Mouse (Mus musculus): ENCODE data around the gene Bpnt1. TPM values are rescaled to one million over a fixed set of nuclear protein-coding genes. Genes with fewer than 3 reads are reported as not detected.

Bpnt1 gene
- polyA plus RNA-seq, 1 experiment: 4.0 TPM

DNA sequence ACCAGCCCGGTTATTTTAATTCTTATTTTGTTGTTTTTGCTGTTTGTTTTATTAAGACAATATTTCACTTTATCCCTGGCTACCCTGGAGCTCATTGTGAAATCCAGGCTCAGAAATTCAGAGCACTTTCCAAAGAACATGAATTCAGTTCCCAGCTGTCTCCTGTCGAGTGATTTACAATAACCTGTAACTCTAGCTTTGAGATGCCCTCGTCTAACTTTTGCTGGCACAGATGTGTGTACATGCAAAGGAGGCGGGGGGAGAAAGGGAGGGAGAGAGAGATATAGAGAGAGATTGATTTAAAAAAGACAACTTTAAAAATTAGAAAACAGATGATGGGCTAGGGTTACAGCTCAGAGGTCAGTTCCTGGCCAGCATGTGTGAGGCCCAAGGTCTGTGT is 22.8 kb downstream of the Bpnt1 start:
- TF ChIP-seq GATA1 (IDR thresholded peaks at IDR 0.05; ENCODE audit: low read length): no peak

DNA sequence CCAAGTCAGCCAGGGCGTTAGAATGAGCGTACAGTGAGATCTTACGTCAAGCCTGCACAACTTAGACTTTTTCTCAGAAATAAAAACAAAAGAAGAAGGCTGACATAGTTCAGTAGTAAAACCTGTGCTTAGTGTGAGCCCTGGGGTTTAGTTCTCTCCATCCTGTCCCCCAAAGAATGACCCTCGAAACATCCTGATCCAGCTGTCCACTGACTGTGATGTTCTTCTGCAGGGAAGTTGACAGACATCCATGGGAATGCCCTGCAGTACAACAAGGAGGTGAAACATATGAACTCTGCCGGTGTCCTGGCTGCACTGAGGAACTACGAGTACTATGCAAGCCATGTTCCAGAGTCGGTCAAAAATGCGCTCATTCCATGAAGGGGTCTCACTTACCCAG is 24.3 kb downstream of the Bpnt1 start:
- no peak for TF ChIP-seq GATA1 (IDR thresholded peaks at IDR 0.05; ENCODE audit: low read length)

DNA sequence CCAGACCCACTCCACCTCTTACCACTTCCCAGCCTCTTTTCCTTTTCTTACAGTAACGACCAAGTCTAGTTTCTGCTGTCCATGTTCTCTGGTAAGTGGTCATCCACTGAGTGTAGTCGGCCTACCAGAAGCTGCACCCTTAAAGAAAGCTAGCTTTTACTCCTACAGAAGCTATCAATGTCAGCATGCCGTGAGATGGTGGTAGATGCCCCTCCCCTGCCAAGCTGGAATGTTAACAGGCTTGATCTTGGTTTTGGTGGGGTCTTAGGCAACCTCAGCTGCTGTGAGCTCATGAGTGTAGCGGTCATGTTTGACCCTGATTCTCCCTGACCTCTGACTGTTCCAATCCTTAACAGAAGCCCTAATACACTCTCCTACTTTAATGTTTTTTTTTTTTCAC is 26.3 kb downstream of the Bpnt1 start:
- no peak for TF ChIP-seq GATA1 (IDR thresholded peaks at IDR 0.05; ENCODE audit: low read length)

DNA sequence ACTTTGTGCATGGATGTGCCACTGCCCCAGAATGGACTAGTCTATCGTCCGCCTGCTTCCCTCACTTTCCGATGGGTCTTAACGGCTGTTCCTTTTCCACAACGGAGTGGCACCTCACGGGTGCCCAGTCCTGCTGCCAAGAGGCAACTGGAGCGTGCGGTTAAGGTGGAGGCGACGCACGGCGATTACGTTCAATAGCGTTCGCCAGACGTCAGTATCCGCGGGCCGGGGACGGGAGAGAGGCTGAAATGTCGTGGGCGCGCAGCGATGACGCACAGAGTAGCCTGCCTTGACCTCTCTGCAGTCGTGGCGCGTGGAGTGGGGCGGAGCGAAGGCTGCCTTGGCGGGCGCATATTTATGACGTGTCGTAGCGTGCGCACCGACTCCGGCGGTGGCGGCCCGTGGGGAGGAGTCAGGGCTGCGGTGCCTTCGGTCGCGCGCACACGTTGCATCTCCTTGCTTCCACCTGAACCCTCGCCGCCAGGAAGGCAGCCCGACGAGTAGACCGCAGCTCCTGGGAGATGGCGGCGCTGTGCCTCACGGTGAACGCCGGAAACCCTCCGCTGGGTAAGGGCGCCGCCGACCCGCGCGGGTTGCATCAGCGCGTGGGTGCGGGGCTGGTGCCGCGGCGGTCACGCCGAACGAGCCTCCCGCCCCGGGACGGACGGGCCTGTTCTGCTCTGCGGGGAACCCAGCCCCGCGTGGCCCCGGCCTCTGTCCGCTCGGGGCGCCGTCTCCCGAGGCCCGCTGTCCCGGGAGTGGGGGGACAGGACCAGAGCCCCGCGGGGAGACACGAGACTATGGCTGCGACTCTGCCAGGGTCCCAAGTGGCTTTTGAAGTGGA is 30.9 kb downstream of the Bpnt1 start, which contains the start of gene Eprs:
Gene Eprs, plus strand, starts transcription at position 368 of the 844 bp plus-strand sequence.
- TF ChIP-seq GATA1 (IDR thresholded peaks at IDR 0.05; ENCODE audit: low read length): no peak

DNA sequence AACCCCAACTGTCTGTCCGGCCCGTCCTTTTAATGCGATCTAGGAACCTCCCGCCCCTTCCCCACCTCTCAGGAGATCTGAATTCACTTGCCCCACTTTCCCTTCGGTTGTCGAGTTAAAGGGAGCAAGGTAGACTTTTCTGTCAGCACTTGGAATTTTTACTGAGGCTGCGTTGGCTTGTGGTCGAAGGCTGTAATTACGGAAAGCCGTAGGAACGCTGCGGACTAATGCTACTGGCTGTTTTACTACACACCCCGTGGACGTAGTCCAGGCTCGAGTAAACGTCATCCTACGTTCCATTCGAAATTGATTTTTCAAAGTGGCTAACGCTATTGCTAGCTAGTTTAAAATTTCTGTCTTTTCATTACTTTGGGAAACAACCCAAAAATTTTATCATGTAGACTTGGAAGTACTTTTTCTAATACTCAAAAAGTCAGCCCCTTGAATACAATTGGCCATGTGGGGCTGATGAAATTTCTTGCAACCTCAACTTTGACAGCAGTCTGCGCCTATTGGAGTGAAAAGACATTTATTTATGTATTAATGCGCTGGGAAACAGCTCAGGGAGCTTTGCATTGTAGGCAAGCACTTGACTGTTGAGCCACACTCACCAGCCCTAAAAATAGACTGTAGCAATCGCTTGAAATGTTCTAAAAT is 31.7 kb downstream of the Bpnt1 start:
- TF ChIP-seq GATA1 (IDR thresholded peaks at IDR 0.05; ENCODE audit: low read length): no peak

DNA sequence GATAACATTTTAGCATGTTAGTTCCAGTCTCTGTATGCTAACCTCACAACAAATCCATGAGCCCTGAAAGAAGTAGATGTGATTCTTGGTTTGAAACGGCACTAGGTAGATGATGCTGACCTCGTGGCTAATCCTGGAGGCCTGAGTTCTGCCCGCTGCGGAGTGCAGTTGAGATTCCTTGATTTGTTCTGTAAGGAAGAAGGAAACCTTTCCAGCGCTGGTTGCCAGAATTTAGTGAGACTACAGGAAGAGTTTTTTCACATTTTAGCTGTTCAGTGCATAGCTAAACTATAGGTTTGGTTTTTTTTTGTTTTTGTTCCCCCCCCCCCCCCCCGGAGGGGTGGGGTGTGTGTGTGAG is 32.2 kb downstream of the Bpnt1 start:
- TF ChIP-seq GATA1 (IDR thresholded peaks at IDR 0.05; ENCODE audit: low read length): no peak

DNA sequence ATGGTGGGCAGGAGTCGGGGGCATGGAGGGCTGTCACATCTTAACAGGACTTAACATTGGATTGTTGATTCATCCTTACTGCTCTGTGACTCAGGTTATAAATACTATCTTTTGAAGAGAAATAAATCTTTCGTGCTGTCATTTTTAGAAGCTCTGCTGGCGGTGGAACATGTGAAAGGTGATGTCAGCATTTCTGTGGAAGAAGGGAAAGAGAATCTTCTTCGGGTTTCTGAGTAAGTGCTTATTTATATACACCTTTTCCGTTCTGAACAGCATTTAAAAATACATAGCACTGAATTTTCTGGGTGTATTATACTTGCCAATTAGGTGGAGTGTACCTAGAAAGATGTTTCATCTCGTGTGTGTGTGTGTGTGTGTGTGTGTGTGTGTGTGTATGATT is 35.4 kb downstream of the Bpnt1 start:
- no peak for TF ChIP-seq GATA1 (IDR thresholded peaks at IDR 0.05; ENCODE audit: low read length)

DNA sequence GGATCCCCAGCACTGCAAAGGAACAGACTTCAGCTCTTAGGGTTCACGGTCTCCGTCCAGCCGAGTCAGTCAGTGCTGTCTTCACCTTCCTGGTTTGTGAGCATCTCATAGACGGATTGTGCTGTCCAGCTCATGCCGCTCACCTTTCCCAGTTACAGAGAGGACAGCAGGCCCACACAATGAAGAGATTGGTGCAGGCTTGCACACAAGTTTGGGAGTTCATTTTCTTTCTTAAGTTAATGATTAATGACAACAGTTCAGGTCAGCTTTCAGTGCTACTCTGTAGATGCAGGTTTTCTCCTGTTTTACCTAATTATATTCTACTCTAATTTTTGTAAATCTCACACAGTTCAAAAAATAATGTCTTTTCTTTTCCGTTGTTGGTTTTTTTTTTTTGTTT is 38.0 kb downstream of the Bpnt1 start:
- TF ChIP-seq GATA1 (IDR thresholded peaks at IDR 0.05; ENCODE audit: low read length): no peak

DNA sequence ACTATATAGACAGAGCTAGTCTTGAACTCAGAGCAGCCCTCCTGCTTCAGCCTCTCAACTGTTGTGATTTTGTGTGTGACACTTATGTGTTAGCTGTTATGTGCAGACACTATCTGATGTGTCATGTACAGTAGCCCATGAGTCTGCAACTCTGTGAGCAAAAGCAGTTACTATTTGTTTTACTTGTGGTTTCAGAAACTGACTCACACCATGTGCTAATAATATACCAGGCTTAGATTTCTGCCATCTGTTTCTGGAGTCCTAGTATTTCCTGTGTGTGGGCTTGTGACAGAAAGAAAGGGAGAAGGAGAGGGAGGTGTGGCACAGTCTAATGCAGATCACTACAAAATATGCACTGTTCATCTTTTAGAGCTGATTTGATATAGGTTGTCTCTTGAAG is 44.4 kb downstream of the Bpnt1 start:
- no peak for TF ChIP-seq GATA1 (IDR thresholded peaks at IDR 0.05; ENCODE audit: low read length)

DNA sequence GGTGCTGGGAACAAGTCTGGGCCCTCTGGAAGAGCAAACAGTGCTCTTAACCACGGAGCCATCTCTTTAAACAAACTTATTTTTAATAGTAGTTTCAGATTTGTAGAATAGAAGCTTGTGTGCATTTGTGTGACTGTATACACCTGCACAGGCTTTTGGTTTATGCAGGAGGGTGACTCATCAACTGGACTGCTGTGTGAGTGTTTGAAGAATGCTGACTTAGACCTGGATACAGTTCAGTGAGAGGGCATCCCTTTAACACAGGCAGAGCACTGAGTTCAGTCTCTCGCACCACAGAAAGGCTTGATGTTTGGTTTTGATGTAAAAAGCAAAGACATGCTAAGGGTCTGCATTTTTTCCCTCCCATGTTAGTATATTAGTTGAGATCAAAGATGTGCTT is 45.5 kb downstream of the Bpnt1 start:
- TF ChIP-seq GATA1 (IDR thresholded peaks at IDR 0.05; ENCODE audit: low read length): no peak

DNA sequence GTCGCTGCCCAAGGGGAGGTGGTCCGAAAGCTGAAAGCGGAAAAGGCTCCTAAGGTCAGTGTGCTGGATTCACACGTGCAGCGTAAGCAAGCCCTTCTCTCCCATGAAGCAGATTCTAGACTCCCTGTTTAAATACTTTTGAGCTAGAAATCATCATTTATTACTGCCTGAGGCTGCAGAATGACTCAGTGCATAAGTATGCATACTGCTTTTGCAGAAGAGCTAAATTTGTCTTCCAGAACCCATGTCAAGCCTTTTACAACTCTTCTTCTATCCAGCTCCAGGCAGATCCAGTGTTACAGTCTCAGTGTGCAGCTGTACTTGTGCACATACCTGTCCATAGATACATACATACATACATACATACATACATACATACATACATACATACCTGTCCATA is 69.7 kb downstream of the Bpnt1 start:
- TF ChIP-seq GATA1 (IDR thresholded peaks at IDR 0.05; ENCODE audit: low read length): no peak

DNA sequence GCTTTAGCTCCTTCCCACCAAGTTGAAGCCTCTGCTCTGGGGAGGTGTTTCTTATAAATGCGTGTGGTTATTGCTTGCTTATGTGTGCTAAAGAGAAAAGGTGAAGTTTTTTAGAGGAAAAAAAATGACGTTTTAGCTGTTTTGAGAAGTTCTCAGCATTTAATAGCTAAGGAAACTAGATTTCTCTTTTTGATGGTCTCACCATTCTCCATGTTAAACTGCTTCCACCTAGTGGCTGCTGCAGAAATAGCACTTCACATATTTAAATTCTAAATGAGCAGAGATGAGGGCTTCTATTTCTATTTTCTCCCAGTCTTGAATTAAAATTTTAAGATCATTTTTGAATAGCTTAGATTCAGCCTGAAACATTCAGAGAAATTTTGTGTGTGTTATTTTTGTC is 72.1 kb downstream of the Bpnt1 start:
- no peak for TF ChIP-seq GATA1 (IDR thresholded peaks at IDR 0.05; ENCODE audit: low read length)

DNA sequence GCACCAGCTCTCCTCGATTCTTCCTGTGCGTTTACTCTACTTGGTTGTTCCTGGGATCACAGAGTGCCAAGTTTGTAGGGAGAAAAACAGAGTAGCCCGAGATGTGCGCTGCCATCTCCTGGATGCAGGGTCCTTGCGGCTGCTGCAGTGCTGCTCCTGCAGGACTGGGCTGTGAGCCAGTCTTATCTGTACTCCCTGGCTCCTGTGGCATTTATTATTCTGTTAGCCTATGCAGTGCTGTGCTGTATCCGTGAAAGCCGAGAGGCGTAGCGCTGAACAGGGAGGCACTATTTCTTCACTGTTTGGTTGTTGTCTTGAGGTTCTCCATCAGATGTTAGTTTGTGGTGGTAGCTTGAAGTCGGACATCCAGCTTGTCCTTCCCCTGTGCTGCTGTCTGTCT is 74.0 kb downstream of the Bpnt1 start:
- TF ChIP-seq GATA1 (IDR thresholded peaks at IDR 0.05; ENCODE audit: low read length): no peak

Other genes starting within 250 kb of the Bpnt1 start
- gene Rab3gap2, start 128.0 kb upstream of the Bpnt1 start, polyA plus RNA-seq (2012): 7.2 and 9.1 TPM in 2 replicates
- gene Iars2, start 2.8 kb upstream of the Bpnt1 start, polyA plus RNA-seq (2012): 10.0 and 14.0 TPM in 2 replicates
- 10.7 and 12.2 TPM in 2 replicates for gene Eprs, start 30.9 kb downstream of the Bpnt1 start, polyA plus RNA-seq (2012)
- gene Slc30a10, start 122.7 kb downstream of the Bpnt1 start, polyA plus RNA-seq (2012): 8.9 and 11.2 TPM in 2 replicates

Measured in G1E-ER4 (cell line).